Mouse (Mus musculus): Measurements from ENCODE around the gene Nfat5.

The Nfat5 gene

GRCm38 (mm10) chr8:107292119-107292927 lies 947 bp upstream of the Nfat5 start:
- no peak for DNase-seq

- DNase-seq: peak; percentile 75
Measured at GRCm38 (mm10) chr8:107293641-107294628, 665 bp downstream of the Nfat5 start.

GRCm38 (mm10) chr8:107295450-107295849 lies 2.2 kb downstream of the Nfat5 start:
- DNase-seq: no peak

GRCm38 (mm10) chr8:107311876-107312275 lies 18.6 kb downstream of the Nfat5 start:
- DNase-seq: no peak

- peak; percentile 86 for DNase-seq
Measured at GRCm38 (mm10) chr8:107324142-107324541, 30.9 kb downstream of the Nfat5 start.

- DNase-seq: no peak
Measured at GRCm38 (mm10) chr8:107329595-107329994, 36.3 kb downstream of the Nfat5 start.

- DNase-seq: no peak
Measured at GRCm38 (mm10) chr8:107336480-107336879, 43.2 kb downstream of the Nfat5 start.

GRCm38 (mm10) chr8:107370311-107370710 lies 77.0 kb downstream of the Nfat5 start:
- no peak for DNase-seq

GRCm38 (mm10) chr8:107377346-107377745 lies 84.1 kb downstream of the Nfat5 start:
- DNase-seq: no peak

GRCm38 (mm10) chr8:107380734-107381133 lies 87.5 kb downstream of the Nfat5 start:
- DNase-seq: no peak

GRCm38 (mm10) chr8:107381666-107382065 lies 88.4 kb downstream of the Nfat5 start:
- no peak for DNase-seq

GRCm38 (mm10) chr8:107382898-107383297 lies 89.6 kb downstream of the Nfat5 start:
- no peak for DNase-seq

GRCm38 (mm10) chr8:107384651-107385050 lies 91.4 kb downstream of the Nfat5 start:
- no peak for DNase-seq

- no peak for DNase-seq
Measured at GRCm38 (mm10) chr8:107385063-107385462, 91.8 kb downstream of the Nfat5 start.

- DNase-seq: peak; percentile 41
Measured at GRCm38 (mm10) chr8:107386171-107386570, 92.9 kb downstream of the Nfat5 start.

GRCm38 (mm10) chr8:107386642-107387041 lies 93.4 kb downstream of the Nfat5 start:
- peak; percentile 34 for DNase-seq

- DNase-seq: peak; percentile 63
Measured at GRCm38 (mm10) chr8:107387861-107388260, 94.6 kb downstream of the Nfat5 start.

GRCm38 (mm10) chr8:107389557-107389956 lies 96.3 kb downstream of the Nfat5 start:
- peak; percentile 88 for DNase-seq

- peak; percentile 74 for DNase-seq
Measured at GRCm38 (mm10) chr8:107390476-107391135, 97.3 kb downstream of the Nfat5 start.

- no peak for DNase-seq
Measured at GRCm38 (mm10) chr8:107391136-107391516, 97.9 kb downstream of the Nfat5 start.

- no peak for DNase-seq
Measured at GRCm38 (mm10) chr8:107395397-107395796, 102.1 kb downstream of the Nfat5 start.

GRCm38 (mm10) chr8:107396106-107396670 lies 102.9 kb downstream of the Nfat5 start:
- DNase-seq: no peak

- no peak for DNase-seq
Measured at GRCm38 (mm10) chr8:107397665-107398064, 104.4 kb downstream of the Nfat5 start.
